Comparison of ENCODE assay signal across 28 mouse cellular contexts in genomic region chr15:90569246-90569645, GRCm38 (mm10).
DNase-seq lines count a peak whose midpoint lies in the region; ATAC-seq and TF ChIP-seq lines count a peak whose summit lies in the region.
"Had no signal": no experiment of that assay in that cellular context is flagged by ENCODE, and none has a peak within 500 bp of the region (broad histone marks: within the 10 kb centered on the region; RNA-seq: fewer than 3 reads in every experiment).

No protein-coding gene starts in this region.

- no peaks in the 10 kb centered on the region for H3K9me3 ChIP-seq in kidney, embryonic 16.5 days (ENCODE audit: low read length)
- H3K9me3 ChIP-seq in midbrain, embryonic 10.5 days (replicated peaks): no peaks in the 10 kb centered on the region
- H3K9me3 ChIP-seq: embryonic facial prominence, embryonic 10.5 days; embryonic facial prominence, embryonic 13.5 days; forebrain, embryonic 12.5 days; forebrain, embryonic 15.5 days; heart, embryonic 10.5 days; heart, embryonic 13.5 days had no signal

- POLR2A ChIA-PET in Patski (lab: Charles Lee): interaction anchor here (0.6 kb wide), 1 partner anchor 346 kb away, joined by 4 read pairs; no protein-coding TSS in a partner anchor

- no peaks in the 10 kb centered on the region for H3K27me3 ChIP-seq in kidney, adult 2 months (replicated peaks; ENCODE audit: control insufficient read depth, insufficient read depth, low read length)
- H3K27me3 ChIP-seq in kidney, embryonic 16.5 days (ENCODE audit: insufficient read depth, low read length): no peaks in the 10 kb centered on the region
- H3K27me3 ChIP-seq in Patski: no peaks in the 10 kb centered on the region
- no peaks in the 10 kb centered on the region for H3K27me3 ChIP-seq in midbrain, embryonic 10.5 days (ENCODE audit: low read depth, poor library complexity, severe bottlenecking)
- H3K27me3 ChIP-seq: embryonic facial prominence, embryonic 13.5 days; forebrain, embryonic 12.5 days; forebrain, embryonic 15.5 days; heart, embryonic 13.5 days had no signal

- H3K9ac ChIP-seq in kidney, embryonic 16.5 days (replicated peaks; ENCODE audit: low read length): no peak overlapping the region
- H3K9ac ChIP-seq: embryonic facial prominence, embryonic 13.5 days; forebrain, embryonic 12.5 days; forebrain, embryonic 15.5 days; heart, embryonic 13.5 days; hindbrain, embryonic 14.5 days had no signal

- no peak overlapping the region for H3K4me3 ChIP-seq in kidney, adult 2 months (ENCODE audit: insufficient read depth, low read depth, low read length)
- no peak overlapping the region for H3K4me3 ChIP-seq in kidney, embryonic 16.5 days (ENCODE audit: low read length)
- no peak overlapping the region for H3K4me3 ChIP-seq in midbrain, embryonic 10.5 days
- H3K4me3 ChIP-seq in layer of hippocampus, adult 2 months: no peak overlapping the region
- H3K4me3 ChIP-seq: embryonic facial prominence, embryonic 10.5 days; embryonic facial prominence, embryonic 13.5 days; erythroblast, embryonic 14.5 days; forebrain, embryonic 12.5 days; forebrain, embryonic 15.5 days; heart, adult 2 months; heart, embryonic 10.5 days; heart, embryonic 13.5 days had no signal

- TF ChIP-seq CTCF in kidney, adult 2 months (conservative IDR thresholded peaks at IDR 0.05; ENCODE audit: insufficient read depth, insufficient read length, low read depth, low read length): no peak
- TF ChIP-seq CTCF in Patski (IDR thresholded peaks at IDR 0.05): no peak
- no peak for TF ChIP-seq CTCF in layer of hippocampus, adult 2 months (conservative IDR thresholded peaks at IDR 0.05)

- no peak overlapping the region for H3K4me2 ChIP-seq in kidney, embryonic 16.5 days (replicated peaks; ENCODE audit: low read depth, low read length)
- H3K4me2 ChIP-seq: embryonic facial prominence, embryonic 13.5 days; forebrain, embryonic 12.5 days; forebrain, embryonic 15.5 days; heart, embryonic 13.5 days; hindbrain, embryonic 14.5 days had no signal

- CTCF ChIA-PET in Patski (lab: Charles Lee): interaction anchor here (1.6 kb wide), 1 partner anchor 97 kb away, joined by 3 read pairs; no protein-coding TSS in a partner anchor

- DNase-seq in kidney, adult 2 months: peak; percentile 38
- peak; percentile 58 for DNase-seq in Patski (ENCODE audit: low read depth, low spot score)
- DNase-seq in kidney, postnatal 10 days: peak; percentile 12
- peak; percentile 17 to 32 for DNase-seq in kidney, postnatal 36 days
- no peak for DNase-seq in midbrain, embryonic 10.5 days (ENCODE audit: low spot score)
- DNase-seq in layer of hippocampus, adult 2 months (ENCODE audit: low spot score in 2 of 2): no peak
- DNase-seq: adrenal gland, adult 2 months; adrenal gland, postnatal 14 days; cerebellum, adult 11 months; cerebellum, adult 2 months; cerebellum, adult 9-11 months; cerebellum, postnatal 25 days; embryo, embryonic 11 days; gastrocnemius, postnatal 25 days; heart, adult 2 months; heart, postnatal 14 days; heart, postnatal 4 days had no signal

- no peaks in the 10 kb centered on the region for H3K4me1 ChIP-seq in kidney, adult 2 months (ENCODE audit: control insufficient read depth, insufficient read depth, low read length)
- H3K4me1 ChIP-seq in kidney, embryonic 16.5 days (ENCODE audit: insufficient read depth, low read length): no peaks in the 10 kb centered on the region
- no peaks in the 10 kb centered on the region for H3K4me1 ChIP-seq in midbrain, embryonic 10.5 days
- H3K4me1 ChIP-seq: forebrain, embryonic 12.5 days; forebrain, embryonic 15.5 days; heart, embryonic 10.5 days; heart, embryonic 13.5 days had no signal

- no peak overlapping the region for H3K27ac ChIP-seq in kidney, adult 2 months (ENCODE audit: insufficient read depth, low read depth, low read length)
- H3K27ac ChIP-seq in kidney, embryonic 16.5 days (ENCODE audit: low read length): no peak overlapping the region
- no peak overlapping the region for H3K27ac ChIP-seq in midbrain, embryonic 10.5 days (replicated peaks)
- H3K27ac ChIP-seq in layer of hippocampus, adult 2 months: no peak overlapping the region
- H3K27ac ChIP-seq: embryonic facial prominence, embryonic 10.5 days; embryonic facial prominence, embryonic 13.5 days; forebrain, embryonic 12.5 days; forebrain, embryonic 15.5 days; heart, adult 2 months; heart, embryonic 10.5 days; heart, embryonic 13.5 days; hindbrain, embryonic 14.5 days; hindbrain, postnatal 0 days had no signal

- ATAC-seq in kidney, embryonic 16.5 days (ENCODE audit: low FRiP score, low TSS enrichment): no peak
- peak; percentile 80 for ATAC-seq in Patski
- ATAC-seq: CD4-positive, CD25-positive, alpha-beta regulatory T cell, adult 4 months; forebrain, embryonic 15.5 days; hindbrain, postnatal 0 days had no signal

- in situ Hi-C loops in Patski (cut with MboI; ENCODE audit: low pct_unique_long_range_greater_than_20kb): no loop called here

- no peak for TF ChIP-seq POLR2A in kidney, adult 2 months (IDR thresholded peaks at IDR 0.05; ENCODE audit: low read depth, low read length)

- H3K36me3 ChIP-seq in kidney, adult 2 months (ENCODE audit: control insufficient read depth, insufficient read depth, low read length): no peaks in the 10 kb centered on the region
- no peaks in the 10 kb centered on the region for H3K36me3 ChIP-seq in kidney, embryonic 16.5 days (ENCODE audit: insufficient read depth, low read length)
- H3K36me3 ChIP-seq in midbrain, embryonic 10.5 days: no peaks in the 10 kb centered on the region
- H3K36me3 ChIP-seq: embryonic facial prominence, embryonic 10.5 days; embryonic facial prominence, embryonic 13.5 days; forebrain, embryonic 12.5 days; forebrain, embryonic 15.5 days; heart, embryonic 10.5 days; heart, embryonic 13.5 days had no signal

- WGBS in kidney, adult 2 months: 60% methylated on average over 4 of the region's 4 CpGs
- WGBS in kidney, embryonic 16.5 days: 73% methylated on average over 4 of the region's 4 CpGs
- 91% methylated on average over 4 of the region's 4 CpGs for WGBS in midbrain, embryonic 10.5 days

Comparison
In these comparisons a context has a peak if more than half of its experiments do, and no peak if none do; other contexts are left out.
1. DNase-seq: peak in kidney, adult 2 months (single experiment), Patski (single experiment), kidney, postnatal 10 days (single experiment) and kidney, postnatal 36 days (2 of 2); none in midbrain, embryonic 10.5 days (single experiment) and layer of hippocampus, adult 2 months (0 of 2).